Mouse (Mus musculus): Measurements from ENCODE around the gene Spata20.

- TF ChIP-seq CTCF (conservative IDR thresholded peaks at IDR 0.05; ENCODE audit: insufficient read depth, insufficient read length, low read depth, low read length) (no peak), POLR2A (IDR thresholded peaks at IDR 0.05; ENCODE audit: low read depth, low read length) (no peak)
Observed at GRCm38 (mm10) chr11:94471740-94472584, 14.0 kb downstream of the Spata20 start.

Measured in kidney, adult 2 months (tissue).